Mouse (Mus musculus) ES-E14 (cell line): ENCODE data around the gene Gm20918. TPM values are rescaled to one million over a fixed set of nuclear protein-coding genes. Genes with fewer than 3 reads are reported as not detected.
"Not testable (repeated sequence)": the region's sequence is repeated elsewhere in the genome, so short reads cannot be mapped to it uniquely, and the experiment has no call there.

Source experiments
- DNase-seq: peaks from one replicate; pipeline ENCODE4 v3.0.0-alpha.2; 2013; ENCODE audit warnings: low read depth, low spot score
- H3K27ac ChIP-seq: 2 replicates; pipeline ENCODE4 v1.5.1; 2012; ENCODE audit warnings: low read depth, mild to moderate bottlenecking, low read length, moderate library complexity, mixed read lengths; ENCODE audit not compliant: poor library complexity, insufficient read depth, severe bottlenecking
- H3K36me3 ChIP-seq: 2 replicates; pipeline ENCODE4 v1.6.1; 2012; ENCODE audit warnings: mild to moderate bottlenecking, low read length, moderate library complexity, mixed read lengths; ENCODE audit not compliant: control insufficient read depth, poor library complexity, insufficient read depth, severe bottlenecking
- H3K4me1 ChIP-seq, 2 experiments: fragments of 150-350 bp in 1 of 2; sonication (generic) in 1 of 2; 2 replicates each; pipeline ENCODE4 v1.6.1; 2012; ENCODE audit warnings: low read length in 2 of 2, mild to moderate bottlenecking in 1 of 2, mixed read lengths in 1 of 2; ENCODE audit not compliant: control insufficient read depth in 2 of 2, insufficient read depth in 2 of 2, poor library complexity in 1 of 2
- H3K4me3 ChIP-seq, 2 experiments: fragments of 150-350 bp in 1 of 2; sonication (generic) in 1 of 2; 2 replicates each; pipeline ENCODE4 v1.5.1; 2012; ENCODE audit warnings: low read length in 2 of 2, low read depth in 1 of 2, mild to moderate bottlenecking in 1 of 2, mixed read lengths in 1 of 2; ENCODE audit not compliant: insufficient read depth in 1 of 2, poor library complexity in 1 of 2, severe bottlenecking in 1 of 2
- H3K9ac ChIP-seq: 2 replicates; pipeline ENCODE4 v1.6.1; 2012; ENCODE audit warnings: low read depth, mild to moderate bottlenecking, low read length, mixed read lengths; ENCODE audit not compliant: poor library complexity, insufficient read depth, severe bottlenecking
- H3K9me3 ChIP-seq: fragments of 150-350 bp; sonication (generic); 2 replicates; pipeline ENCODE4 v1.6.1; 2012; ENCODE audit warnings: low read depth, mild to moderate bottlenecking, low read length; ENCODE audit not compliant: control insufficient read depth, insufficient read depth
- in situ Hi-C, 2 experiments: fragments of 600-800 bp; cut with MboI; formaldehyde crosslinking; loops; one replicate each; pipeline ENCODE4 v1.15.1; 2025; ENCODE audit warnings: low sequenced_read_pairs in 2 of 2, inconsistent platforms in 1 of 2; ENCODE audit not compliant: unreplicated experiment in 2 of 2
- total RNA-seq: library from RNA; depleted of rRNA; stranded (reverse); fragments of 300-350 nt; gene quantifications from 2 replicates; pipeline ENCODE4 v1.2.3, GENCODE M21; 2012; rRNA removed

Gene Gm20918
- total RNA-seq = not detected in 2 replicates

DNA sequence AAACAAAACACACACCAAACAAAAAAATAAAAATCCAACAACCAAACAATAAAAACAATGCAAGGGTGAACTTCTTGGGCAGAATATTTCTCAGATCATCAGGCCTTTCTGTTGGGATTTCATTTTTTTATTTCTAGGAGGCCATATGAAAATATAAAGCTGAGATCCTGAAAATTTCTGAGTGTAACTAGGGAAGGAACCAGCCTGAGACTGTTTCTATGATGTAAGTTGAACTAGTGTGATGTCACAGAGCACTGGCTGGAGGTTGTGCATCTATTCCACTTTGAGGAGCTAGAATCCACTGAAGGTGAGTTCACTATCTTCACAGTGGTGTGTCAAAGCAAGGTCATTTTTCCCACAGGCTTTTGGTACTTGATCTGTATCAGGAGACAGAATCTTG is at the start of gene Gm20918:
Gene Gm20918 (plus strand): TSS at position 301 of the 400 bp plus-strand sequence.
- H3K27ac ChIP-seq, H3K4me1 ChIP-seq, H3K4me3 ChIP-seq, in situ Hi-C loops, H3K9me3 ChIP-seq, H3K9ac ChIP-seq, DNase-seq, H3K36me3 ChIP-seq: not testable (repeated sequence)

Other genes with a start within 250 kb of the Gm20918 start
- not detected in 2 replicates for gene Gm21820, start 205.5 kb downstream of the Gm20918 start, total RNA-seq